Mouse (Mus musculus) frontal cortex, postnatal 10 days (tissue): Measurements from ENCODE around the gene Cmtm7.
"Not testable (repeated sequence)": the region's sequence is repeated elsewhere in the genome, so short reads cannot be mapped to it uniquely, and the experiment has no call there.

Experiments
- DNase-seq, 2 experiments: peaks; one replicate each; pipeline ENCODE4 v3.0.0; 2022; ENCODE audit warnings: low spot score in 2 of 2, mixed read lengths in 1 of 2

Gene Cmtm7

DNA sequence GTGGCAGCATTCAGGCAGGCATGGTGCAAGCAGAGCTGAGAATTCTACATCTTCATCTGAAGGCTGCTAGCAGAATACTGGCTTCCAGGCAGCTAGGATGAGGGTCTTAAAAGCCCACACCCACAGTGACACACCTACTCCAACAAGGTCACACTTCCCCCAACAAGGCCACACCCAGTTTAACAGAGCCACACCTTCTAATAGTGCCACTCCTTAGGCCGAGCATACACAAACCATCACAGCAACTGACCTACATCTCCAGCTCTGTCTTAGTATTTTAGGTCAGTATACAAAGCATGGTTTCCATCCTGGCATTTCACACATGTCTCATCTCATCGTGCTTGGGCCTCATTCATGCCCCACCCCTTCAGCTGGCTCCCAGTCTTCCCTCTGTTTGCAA, 53.2 kb downstream of the Cmtm7 start:
- not testable (repeated sequence) for DNase-seq

DNA sequence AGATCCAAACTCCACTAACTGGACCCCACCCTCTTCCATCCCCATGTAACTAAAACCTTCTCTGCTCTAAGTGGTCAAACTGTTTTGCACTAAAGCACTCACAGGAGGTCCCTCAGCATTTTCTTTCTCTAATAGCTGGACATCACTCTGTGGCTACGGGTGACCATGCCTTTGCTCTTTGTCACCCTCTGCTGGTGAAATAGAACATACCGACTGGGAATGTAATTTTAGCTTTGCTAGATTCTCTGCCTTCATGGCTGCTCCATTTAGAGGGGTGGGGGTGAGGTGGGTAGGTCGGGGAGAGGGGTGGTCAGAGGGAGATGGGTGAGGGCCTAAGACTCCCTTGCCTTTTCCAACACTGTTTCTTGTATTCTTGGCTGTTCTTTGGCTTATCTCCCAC, 54.3 kb downstream of the Cmtm7 start:
- DNase-seq, result no peak

DNA sequence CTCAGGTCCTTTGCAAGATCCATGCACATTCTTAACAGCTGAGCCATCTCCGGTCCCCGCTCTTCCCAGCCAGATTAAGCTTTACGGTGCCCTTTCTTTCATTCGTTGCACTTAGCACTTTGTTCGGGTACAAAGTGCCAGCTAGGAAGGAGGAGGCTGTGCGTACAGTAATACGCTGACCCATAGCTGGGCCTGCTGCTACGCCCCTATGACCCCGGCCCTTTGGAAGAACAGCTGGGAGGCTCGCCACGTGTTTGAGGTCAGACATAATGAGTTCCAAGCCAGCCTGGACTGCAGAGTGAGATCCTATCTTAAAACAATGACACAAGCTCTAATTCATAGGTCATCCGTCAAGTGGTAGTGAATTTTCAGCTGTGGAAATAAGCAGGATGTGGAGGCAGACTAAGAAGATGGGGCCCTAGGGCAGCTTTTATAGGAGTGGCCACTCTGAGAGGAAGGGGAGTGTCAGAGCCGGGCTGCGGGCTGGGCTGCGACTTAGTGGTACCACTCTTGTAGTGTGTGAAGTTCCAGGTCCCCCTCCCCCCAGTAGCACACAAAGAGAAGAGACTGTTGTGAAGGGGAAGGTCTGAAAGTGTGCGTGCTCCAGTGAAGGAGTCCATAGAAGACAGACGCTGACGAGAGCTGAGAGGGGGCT, 64.9 kb downstream of the Cmtm7 start:
- DNase-seq, result no peak

DNA sequence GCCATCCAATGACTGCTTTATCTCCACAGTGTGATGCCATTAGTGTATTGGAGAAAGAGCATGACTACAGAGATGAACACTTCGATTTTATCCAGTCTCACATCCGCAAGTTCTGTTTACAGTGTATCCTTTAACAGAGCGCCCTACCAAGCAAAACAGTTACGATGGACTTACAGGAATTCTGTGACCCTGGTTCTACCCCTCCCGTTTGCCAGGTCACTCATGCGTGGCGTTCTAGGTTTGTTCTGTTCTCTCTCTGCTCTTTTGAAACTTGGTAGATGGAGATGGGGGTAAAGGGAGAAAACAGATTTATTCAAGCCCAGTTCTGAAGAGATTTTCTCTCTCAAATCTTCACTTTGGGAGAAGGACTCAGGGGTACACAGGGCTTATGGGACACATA, 68.2 kb downstream of the Cmtm7 start:
- DNase-seq, result no peak

DNA sequence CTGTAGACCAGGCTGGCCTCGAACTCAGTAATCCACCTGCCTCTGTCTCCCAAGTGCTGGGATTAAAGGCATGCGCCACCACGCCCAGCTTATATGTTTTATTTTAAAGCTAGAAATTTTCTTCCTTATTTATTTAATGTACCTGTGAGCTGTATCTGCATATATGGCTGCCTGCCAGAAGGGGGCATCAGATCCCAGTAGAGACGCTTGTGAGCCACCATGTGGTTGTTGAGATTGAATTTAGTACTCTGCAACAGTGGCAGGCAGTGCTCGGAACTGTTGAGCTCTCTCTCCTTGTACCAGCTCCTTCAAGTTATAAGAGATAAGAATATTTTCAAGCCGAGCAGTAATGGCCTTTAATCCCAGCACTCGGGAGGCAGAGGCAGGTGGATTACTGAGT, 71.3 kb downstream of the Cmtm7 start:
- no peak for DNase-seq

DNA sequence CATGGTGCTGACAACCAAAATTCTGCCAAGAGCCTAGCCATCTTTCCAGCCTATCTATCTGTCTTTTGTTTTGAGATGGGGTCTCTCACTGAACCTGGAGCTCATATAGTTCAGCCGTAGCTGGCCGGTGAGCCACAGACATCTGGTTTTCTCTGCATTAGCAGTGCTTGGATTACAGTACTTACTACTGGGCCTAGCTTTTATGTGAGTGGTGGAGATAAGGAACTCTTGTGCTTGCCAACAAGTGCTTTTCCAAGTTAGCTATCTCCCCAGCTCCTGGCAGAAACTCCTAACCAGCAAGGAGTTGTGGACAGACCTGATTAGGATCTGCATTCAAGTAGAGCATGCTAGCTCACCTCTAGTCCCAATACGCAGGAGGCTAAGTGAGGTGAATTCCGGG, 73.9 kb downstream of the Cmtm7 start:
- no peak for DNase-seq
